Mouse (Mus musculus): ENCODE data around the gene Rab5c.

Gene Rab5c

DNA sequence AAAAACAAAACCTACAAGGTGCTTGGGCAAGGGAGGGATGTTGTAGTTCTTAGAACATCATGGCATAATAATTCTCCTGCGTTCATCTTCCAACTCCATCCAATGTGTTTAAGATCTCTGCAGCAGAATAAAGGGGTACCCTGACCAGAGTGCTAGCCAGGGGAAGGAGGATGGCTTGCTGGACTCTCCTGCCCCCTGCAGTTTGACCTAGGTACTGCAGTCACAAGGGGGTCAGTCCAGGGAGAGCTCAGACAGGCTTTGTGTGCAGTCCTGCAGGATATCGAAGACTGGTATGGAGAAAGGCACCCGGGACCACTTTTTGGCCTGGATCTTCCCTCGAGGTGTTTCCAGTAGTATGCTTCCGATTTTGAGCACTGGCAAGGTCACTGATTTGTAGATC, 43.1 kb downstream of the Rab5c start:
- peak; percentile 83 for DNase-seq (ENCODE audit: low read depth)

DNA sequence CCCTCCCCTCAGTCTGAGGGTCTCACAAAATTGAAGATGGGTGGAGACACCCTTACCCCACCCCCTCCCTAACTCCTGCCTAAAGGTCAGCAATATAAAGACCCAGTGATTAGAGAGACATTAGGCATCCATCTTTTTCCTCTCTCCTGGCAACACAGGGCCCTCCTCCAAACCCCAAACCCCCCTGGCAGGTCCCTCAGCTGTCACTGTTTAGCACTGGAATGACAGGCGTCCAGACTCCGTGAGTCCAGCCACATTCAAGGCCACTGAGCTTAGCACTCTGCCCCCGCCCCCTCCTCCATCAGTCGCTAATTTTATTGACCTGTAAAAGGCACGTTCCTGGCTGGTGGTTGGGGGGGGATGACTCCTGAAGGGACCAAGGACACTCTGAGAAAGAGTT, 44.9 kb downstream of the Rab5c start:
- DNase-seq (ENCODE audit: low read depth): no peak

DNA sequence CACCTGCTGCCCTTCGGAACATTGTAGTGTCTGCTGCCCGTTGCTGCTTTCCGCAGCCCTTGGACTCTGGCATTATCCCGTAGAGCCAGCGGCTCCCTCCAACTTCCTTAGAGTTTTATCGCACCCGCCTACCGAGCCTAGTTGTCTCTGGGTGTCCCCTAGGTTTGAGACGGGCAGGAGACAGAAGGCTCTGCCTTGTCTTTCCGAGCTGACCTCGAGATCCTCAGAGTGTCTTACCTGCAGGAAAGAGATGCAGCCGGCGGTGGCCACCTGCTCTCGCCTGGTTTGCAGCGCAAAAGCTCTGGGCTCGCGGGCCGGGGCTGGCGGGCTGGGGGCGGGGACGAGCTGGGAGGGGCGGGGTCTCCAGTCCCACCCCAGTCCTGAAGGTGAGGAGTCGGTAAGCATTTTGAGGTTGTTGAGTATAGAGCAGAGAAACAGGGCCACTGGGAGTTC, 45.8 kb downstream of the Rab5c start, which contains the start of gene Zfp385c:
Gene Zfp385c, minus strand, starts transcription at position 292 of the 453 bp plus-strand sequence.
- DNase-seq (ENCODE audit: low read depth): no peak

DNA sequence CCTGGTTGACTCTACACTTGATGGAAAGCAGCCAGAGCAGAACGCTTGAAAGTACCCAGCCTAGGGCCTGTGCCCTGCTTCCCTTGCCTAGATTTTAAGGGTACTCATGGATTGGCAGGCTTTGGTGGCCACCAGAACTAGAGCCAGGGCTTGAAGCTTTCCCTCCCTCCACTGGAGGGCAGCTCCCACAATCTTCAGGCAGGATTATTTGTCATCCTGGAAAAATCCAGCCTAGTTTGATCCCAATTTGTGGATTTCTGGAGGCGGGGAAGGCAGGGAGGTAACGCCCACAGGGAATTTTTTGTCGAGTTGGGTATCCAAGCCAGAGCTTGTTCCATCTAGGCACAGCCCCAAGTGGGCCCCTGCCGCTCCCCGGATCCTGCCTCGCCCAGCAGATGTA, 47.6 kb downstream of the Rab5c start:
- DNase-seq (ENCODE audit: low read depth): peak; percentile 70

DNA sequence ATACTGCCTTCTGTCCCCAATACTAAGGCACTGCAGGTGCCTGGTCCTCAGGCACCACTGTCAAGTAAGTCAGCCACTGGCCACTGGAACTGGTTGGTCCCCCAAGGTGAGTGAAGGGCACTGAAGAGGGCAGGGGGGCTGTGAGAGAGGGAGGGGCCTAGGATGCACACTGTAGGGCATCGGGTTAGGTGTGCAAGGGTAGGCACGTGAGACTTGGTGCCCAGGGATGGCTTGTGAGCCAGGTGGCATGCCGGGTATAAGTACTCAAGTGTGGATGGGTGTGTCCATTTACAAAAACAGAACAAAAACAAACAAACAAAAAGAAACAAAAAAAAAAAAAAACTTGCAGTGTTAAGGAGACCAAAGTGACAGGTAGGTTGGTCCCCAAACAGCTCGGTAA, 49.6 kb downstream of the Rab5c start:
- no peak for DNase-seq (ENCODE audit: low read depth)

DNA sequence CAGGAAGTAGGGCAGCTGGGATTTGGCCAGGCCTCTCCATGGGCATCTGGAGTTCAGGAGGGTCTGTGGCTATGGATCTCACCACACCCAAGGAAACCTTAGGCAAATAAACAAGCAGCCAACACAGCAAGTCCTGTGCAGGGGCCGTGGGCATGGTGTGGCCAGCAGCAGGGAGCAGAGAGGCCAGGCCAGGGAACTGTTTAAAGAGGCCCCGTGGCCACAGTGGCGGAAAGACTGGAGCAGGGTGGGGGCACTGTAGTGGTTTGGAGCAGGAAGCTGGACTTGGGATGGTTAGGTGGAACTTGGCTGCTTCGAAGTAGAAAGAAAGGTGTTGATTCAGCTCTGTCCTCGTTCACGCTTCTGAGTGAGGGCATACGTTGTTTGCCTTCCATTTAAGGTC, 50.8 kb downstream of the Rab5c start:
- no peak for DNase-seq (ENCODE audit: low read depth)

DNA sequence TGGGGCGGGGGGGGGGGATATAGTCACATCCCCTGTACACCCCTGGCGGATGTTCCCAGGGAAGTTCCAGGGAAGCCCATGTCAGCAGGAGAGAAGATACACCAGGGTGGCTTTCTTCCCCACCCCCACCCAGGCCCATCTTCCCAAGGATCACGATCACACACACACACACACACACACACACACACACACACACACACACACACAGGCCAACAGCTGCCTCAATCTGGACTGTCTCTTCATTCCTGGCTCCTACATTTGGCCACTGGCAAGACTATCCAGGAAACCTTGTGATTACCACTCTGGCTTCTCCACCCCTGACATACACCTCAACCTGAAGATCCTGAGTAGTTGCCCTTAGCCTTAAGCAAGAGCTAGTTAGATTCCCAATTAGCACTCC, 52.6 kb downstream of the Rab5c start:
- no peak for DNase-seq (ENCODE audit: low read depth)

DNA sequence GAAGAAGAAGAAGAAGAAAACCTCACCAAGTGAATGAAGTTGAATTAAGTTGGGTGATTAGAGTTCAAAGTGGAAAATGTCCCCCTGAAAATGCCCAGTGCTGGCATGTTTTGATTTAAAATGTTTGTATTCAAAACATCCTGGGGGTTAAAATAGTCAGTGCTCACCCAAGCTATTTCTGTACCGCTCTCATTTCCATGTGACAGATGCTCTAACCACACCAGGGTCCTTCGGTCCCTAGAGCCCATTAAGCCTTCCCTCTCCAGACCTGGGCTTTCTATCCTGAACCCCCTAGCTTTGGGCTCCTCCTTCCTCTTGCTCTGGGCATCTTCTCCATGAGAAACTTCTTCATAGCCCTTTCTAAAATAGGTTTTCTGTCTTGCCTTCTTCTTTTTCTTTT, 53.9 kb downstream of the Rab5c start:
- DNase-seq (ENCODE audit: low read depth): no peak

DNA sequence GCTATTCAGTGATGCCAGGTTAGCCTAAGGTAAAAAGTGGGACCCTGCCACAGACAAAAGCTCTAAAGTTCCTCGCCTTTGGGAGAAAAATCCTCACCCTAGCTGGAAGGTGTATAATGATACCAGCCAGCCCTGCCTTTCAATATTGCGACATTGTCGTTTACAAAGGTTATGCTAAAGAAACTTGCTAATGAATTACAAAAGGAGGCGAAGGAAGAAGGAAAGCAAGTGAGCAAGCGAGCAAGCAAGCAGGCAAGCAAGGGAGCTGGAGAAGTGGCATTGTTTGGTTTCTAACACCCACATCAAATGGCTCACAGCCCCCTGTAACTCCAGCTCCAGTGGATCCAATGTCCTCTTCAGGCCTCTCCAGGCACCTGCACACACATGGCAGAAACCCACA, 55.5 kb downstream of the Rab5c start:
- DNase-seq (ENCODE audit: low read depth): no peak

DNA sequence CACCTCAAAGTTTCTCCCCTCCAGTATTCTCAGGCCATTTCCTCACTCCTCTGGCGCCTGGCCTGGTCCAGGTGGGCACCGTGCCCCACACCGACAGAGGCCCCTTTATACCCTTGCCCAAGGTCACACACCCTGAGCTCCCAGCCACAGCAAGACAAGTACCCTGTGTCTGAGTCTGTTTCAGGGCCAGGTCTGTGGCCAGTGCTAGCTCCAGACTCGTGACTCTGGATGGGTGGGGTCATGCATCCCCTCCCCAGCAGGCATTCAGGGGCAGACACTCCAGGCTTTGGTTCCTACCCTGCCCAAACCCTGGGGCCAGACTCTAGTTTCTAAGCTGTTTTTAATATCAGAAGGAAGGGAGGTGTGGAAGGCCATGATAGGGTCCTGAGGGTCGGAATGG, 56.2 kb downstream of the Rab5c start:
- DNase-seq (ENCODE audit: low read depth): no peak

DNA sequence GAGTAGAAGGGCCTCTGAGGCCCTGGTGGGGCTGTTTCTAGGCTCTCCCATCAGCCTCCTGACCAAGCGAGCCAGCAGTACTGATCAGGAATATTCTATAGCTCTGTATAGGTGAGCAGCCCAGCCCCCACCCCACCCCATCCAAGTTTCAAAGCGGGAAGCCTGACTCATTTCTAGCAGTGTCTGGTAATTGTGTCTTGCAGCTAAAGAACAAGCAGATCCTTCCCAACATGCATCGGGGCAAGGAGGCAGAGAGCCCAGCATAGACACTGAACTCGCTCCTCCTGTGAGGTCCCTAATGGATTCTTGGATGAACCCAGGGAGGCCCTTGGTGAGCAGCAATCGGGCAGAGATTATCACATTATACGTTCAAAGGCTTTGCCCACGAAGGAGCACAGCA, 60.2 kb downstream of the Rab5c start:
- DNase-seq (ENCODE audit: low read depth): peak; percentile 21

DNA sequence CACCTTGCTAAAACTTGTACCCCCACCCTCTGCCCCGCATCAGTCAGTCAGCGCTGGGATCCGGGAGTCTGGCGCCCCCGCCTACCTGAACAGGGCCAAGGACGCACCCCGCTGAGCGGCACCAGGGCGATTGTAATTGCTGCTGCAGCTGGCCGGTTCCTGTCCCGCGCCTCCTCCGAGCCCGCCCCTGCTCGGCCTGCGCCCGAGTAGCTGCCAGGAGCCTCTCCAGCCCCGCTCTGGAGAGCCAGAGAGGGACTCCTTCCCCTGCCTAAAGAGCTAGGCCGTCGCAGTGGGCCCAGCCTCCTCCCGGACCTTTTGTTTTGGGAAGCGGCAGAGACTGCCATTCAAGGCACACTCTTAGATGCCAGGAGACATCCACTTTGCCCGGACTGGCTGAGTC, 64.8 kb downstream of the Rab5c start:
- DNase-seq (ENCODE audit: low read depth): no peak

DNA sequence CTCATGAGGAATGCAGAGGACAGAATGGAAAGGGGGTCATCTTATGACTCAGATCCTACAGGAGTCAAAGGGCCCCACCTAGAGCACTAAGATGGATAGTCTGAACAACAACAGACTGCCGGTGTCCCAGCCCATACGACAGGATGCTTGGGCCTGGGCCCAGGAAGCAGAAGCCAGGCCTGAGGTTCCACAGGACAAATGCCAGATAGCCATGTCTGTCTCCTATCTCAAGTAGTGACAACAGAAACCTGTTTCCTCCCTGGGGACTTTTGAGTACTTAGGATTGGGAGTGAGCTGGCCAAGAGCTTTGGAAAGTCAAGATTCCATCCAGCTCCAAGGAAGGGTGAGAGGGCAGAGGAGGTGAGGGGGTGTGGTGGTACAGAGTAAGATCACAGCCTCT, 66.1 kb downstream of the Rab5c start:
- no peak for DNase-seq (ENCODE audit: low read depth)

DNA sequence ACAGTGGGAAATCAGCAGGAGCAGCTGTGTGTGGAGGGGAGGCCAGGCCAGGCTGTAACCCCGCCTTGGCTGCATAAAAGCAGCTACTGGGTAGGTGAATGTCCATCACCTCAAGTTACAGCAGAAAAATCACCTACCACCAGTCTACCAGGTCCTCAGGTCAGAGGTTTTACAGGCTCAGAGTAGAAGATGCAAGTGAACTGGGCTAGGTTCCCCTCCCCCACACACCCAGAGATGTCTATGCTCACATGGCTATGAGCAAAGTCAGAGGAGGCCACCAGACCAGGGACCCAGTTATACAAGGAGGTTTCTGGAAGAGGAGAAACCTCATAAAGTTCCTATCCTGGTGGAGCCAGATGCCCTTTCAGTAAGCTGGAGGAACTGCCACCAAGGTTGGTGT, 67.0 kb downstream of the Rab5c start:
- DNase-seq (ENCODE audit: low read depth): no peak

Data from NIH3T3 (cell line).